16 mouse cellular contexts compared by ENCODE assay signal in the genomic region with DNA sequence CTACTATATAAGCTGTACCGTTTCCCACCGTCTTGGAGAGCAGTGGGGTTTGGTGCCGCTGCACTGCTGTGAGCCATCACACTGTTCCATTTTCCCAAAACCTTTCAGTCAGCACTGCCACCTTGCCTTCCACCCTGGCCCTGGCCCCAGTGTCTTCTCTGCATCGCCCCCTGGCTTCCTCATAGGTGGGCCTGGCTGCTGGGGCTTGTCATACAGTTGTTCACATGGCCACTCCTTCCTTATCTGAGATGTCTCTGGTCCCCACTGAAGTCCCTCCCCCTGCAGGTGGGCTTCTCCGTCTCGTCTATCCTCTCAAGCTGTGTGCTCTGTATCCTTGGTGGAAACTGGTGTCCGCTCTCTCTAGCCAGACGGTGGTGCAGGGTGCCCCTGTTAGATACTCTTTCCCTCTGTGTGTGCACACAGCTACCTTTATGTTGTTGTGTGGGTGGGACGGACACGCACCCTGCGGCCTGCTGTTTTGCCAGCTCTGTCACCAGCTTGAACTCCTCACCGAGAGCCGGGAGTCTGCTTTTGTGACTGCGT. TPM values are rescaled to one million over a fixed set of nuclear protein-coding genes. Genes with fewer than 3 reads are reported as not detected.
A peak's percentile ranks its signal among the peaks of the same experiment; 100 is the strongest.
DNase-seq lines count a peak whose midpoint lies in the region; ATAC-seq and TF ChIP-seq lines count a peak whose summit lies in the region.
"Had no signal": no experiment of that assay in that cellular context is flagged by ENCODE, and none has a peak within 500 bp of the region (broad histone marks: within the 10 kb centered on the region; RNA-seq: fewer than 3 reads in every experiment).

No protein-coding gene starts in this region.

- WGBS in liver, embryonic 14.5 days (ENCODE audit: insufficient replicate concordance) = 74% methylated on average over 14 of the region's 14 CpGs

- peak; percentile 59 for DNase-seq in cerebellum, adult 9-11 months
- no peak for DNase-seq in cerebellum, postnatal 36 days
- no peak for DNase-seq in layer of hippocampus, adult 2 months (ENCODE audit: low spot score in 2 of 2)
- no peak for DNase-seq in layer of hippocampus, postnatal 25 days (ENCODE audit: extremely low spot score in 1 of 2, low spot score in 1 of 2)
- DNase-seq in liver, embryonic 14.5 days (ENCODE audit: low read depth in 3 of 3, low spot score in 3 of 3) = no peak
- DNase-seq in layer of hippocampus, postnatal 14 days (ENCODE audit: low spot score in 2 of 2) = no peak
- no peak for DNase-seq in yolk sac, embryonic 10.5 days (ENCODE audit: low spot score)
- DNase-seq: adrenal gland, postnatal 36 days; kidney, adult 11 months; kidney, postnatal 10 days had no signal

- no peaks in the 10 kb centered on the region for H3K27me3 ChIP-seq in ES-Bruce4 (ENCODE audit: control insufficient read depth, insufficient read depth, low read length, poor library complexity, severe bottlenecking)
- no peaks in the 10 kb centered on the region for H3K27me3 ChIP-seq in liver, embryonic 14.5 days (ENCODE audit: control insufficient read depth, insufficient read depth, low read length)
- H3K27me3 ChIP-seq: forebrain, embryonic 13.5 days; hindbrain, embryonic 12.5 days; lung, embryonic 15.5 days; midbrain, embryonic 15.5 days had no signal

- no peak for ATAC-seq in liver, embryonic 14.5 days (ENCODE audit: insufficient read depth)
- ATAC-seq: forebrain, embryonic 13.5 days; midbrain, embryonic 15.5 days had no signal

- H3K4me2 ChIP-seq in liver, embryonic 14.5 days (ENCODE audit: low read depth) = no peak overlapping the region
- H3K4me2 ChIP-seq: forebrain, embryonic 13.5 days; hindbrain, embryonic 12.5 days; lung, embryonic 15.5 days; midbrain, embryonic 15.5 days had no signal

- no peak overlapping the region for H3K9ac ChIP-seq in ES-Bruce4 (ENCODE audit: low read depth, poor library complexity, severe bottlenecking)
- no peak overlapping the region for H3K9ac ChIP-seq in liver, embryonic 14.5 days (replicated peaks)
- H3K9ac ChIP-seq: forebrain, embryonic 13.5 days; hindbrain, embryonic 12.5 days; lung, embryonic 15.5 days; midbrain, embryonic 15.5 days had no signal

- peaks cover 3% of the 10 kb centered on the region; the same call in 1 of the 2 replicates for H3K36me3 ChIP-seq in ES-Bruce4 (ENCODE audit: control insufficient read depth, insufficient read depth, low read length, poor library complexity, severe bottlenecking)
- peaks cover 33% of the 10 kb centered on the region for H3K36me3 ChIP-seq in liver, embryonic 14.5 days (replicated peaks; ENCODE audit: control insufficient read depth, insufficient read depth, low read depth)

- H3K4me1 ChIP-seq in ES-Bruce4 (ENCODE audit: control insufficient read depth, insufficient read depth, low read length) = peaks cover 7% of the 10 kb centered on the region
- peaks cover 56 to 64% of the 10 kb centered on the region in 2 experiments for H3K4me1 ChIP-seq in liver, embryonic 14.5 days (replicated peaks; ENCODE audit: control insufficient read depth in 2 of 2, insufficient read depth in 2 of 2, low read length in 1 of 2)
- H3K4me1 ChIP-seq: forebrain, embryonic 13.5 days; midbrain, embryonic 15.5 days had no signal

- no peak overlapping the region for H3K4me3 ChIP-seq in layer of hippocampus, adult 2 months
- H3K4me3 ChIP-seq in ES-Bruce4 (ENCODE audit: low read depth, low read length) = no peak overlapping the region
- H3K4me3 ChIP-seq in liver, embryonic 14.5 days (ENCODE audit: insufficient read depth in 1 of 2, low read depth in 2 of 2, low read length in 2 of 2) = no peak overlapping the region
- H3K4me3 ChIP-seq: embryonic facial prominence, embryonic 10.5 days; forebrain, embryonic 13.5 days; hindbrain, embryonic 12.5 days; lung, embryonic 15.5 days; midbrain, embryonic 15.5 days had no signal

- no peak for TF ChIP-seq EP300 in ES-Bruce4 (IDR thresholded peaks at IDR 0.05; ENCODE audit: insufficient read depth, low read depth, low read length)
- no peak for TF ChIP-seq EP300 in liver, embryonic 14.5 days (IDR thresholded peaks at IDR 0.05; ENCODE audit: low read depth)

- no peak for TF ChIP-seq POLR2A in ES-Bruce4 (IDR thresholded peaks at IDR 0.05; ENCODE audit: insufficient read depth, low read length)

- H3K9me3 ChIP-seq in ES-Bruce4 (replicated peaks; ENCODE audit: control insufficient read depth, insufficient read depth, low read length, poor library complexity, severe bottlenecking) = no peaks in the 10 kb centered on the region
- H3K9me3 ChIP-seq in liver, embryonic 14.5 days (ENCODE audit: control insufficient read depth, low read length) = no peaks in the 10 kb centered on the region
- H3K9me3 ChIP-seq: embryonic facial prominence, embryonic 10.5 days; forebrain, embryonic 13.5 days; hindbrain, embryonic 12.5 days; lung, embryonic 15.5 days; midbrain, embryonic 15.5 days had no signal

- TF ChIP-seq CTCF in layer of hippocampus, adult 2 months (conservative IDR thresholded peaks at IDR 0.05) = 0 out of 2 replicates have a peak, but pooled peaks have one; percentile 22
- TF ChIP-seq CTCF in ES-Bruce4 (IDR thresholded peaks at IDR 0.05; ENCODE audit: low read depth, low read length) = peak; percentile 42
- TF ChIP-seq CTCF in liver, embryonic 14.5 days (IDR thresholded peaks at IDR 0.05; ENCODE audit: low read depth) = peak; percentile 59

- H3K27ac ChIP-seq in layer of hippocampus, adult 2 months = peak overlapping the region; percentile 93
- H3K27ac ChIP-seq in ES-Bruce4 (ENCODE audit: insufficient read depth, low read length) = no peak overlapping the region; the same call in 1 of the 2 replicates
- no peak overlapping the region; the same call in 1 of the 2 replicates for H3K27ac ChIP-seq in liver, embryonic 14.5 days
- H3K27ac ChIP-seq: embryonic facial prominence, embryonic 10.5 days; forebrain, embryonic 13.5 days; hindbrain, embryonic 12.5 days; midbrain, embryonic 15.5 days had no signal

RNA-seq across cellular contexts. Expression of a gene that starts 13.2 kb away (rescaled TPM):
- 10 to 100 TPM; 80.2 to 82.3 TPM for total RNA-seq in layer of hippocampus, adult 2 months (2021)
- 10 to 100 TPM; 84.9 to 88.6 TPM for total RNA-seq in layer of hippocampus, postnatal 25 days (2021)
- polyA plus RNA-seq in ES-Bruce4 (2011; ENCODE audit: insufficient read depth, insufficient read length, low read depth, missing spikeins) = 81.0 and 81.6 TPM in 2 replicates
- 65.3 and 81.6 TPM in 2 replicates for polyA plus RNA-seq in liver, embryonic 14.5 days (2012; rRNA removed)
- polyA plus RNA-seq in liver, embryonic 14.5 days (2014; fragmentation: Nextera tagmentation; extraction: Ambion mirVana) = 38.0 and 49.6 TPM in 2 replicates
- total RNA-seq in layer of hippocampus, postnatal 14 days (2021) = 10 to 100 TPM; 68.8 to 79.0 TPM

RNA-seq across cellular contexts. Expression of a gene that starts 16.5 kb away (rescaled TPM):
- total RNA-seq in layer of hippocampus, adult 2 months (2021) = 1 to 10 TPM; 5.0 to 5.6 TPM
- 1 to 10 TPM; 3.9 to 4.6 TPM for total RNA-seq in layer of hippocampus, postnatal 25 days (2021)
- 57.7 and 60.5 TPM in 2 replicates for polyA plus RNA-seq in ES-Bruce4 (2011; ENCODE audit: insufficient read depth, insufficient read length, low read depth, missing spikeins)
- polyA plus RNA-seq in liver, embryonic 14.5 days (2012; rRNA removed) = 2.0 and 2.1 TPM in 2 replicates
- polyA plus RNA-seq in liver, embryonic 14.5 days (2014; fragmentation: Nextera tagmentation; extraction: Ambion mirVana) = 0.32 and 0.33 TPM in 2 replicates
- 1 to 10 TPM; 4.9 to 5.6 TPM for total RNA-seq in layer of hippocampus, postnatal 14 days (2021)

RNA-seq across cellular contexts. Expression of a gene that starts 45.0 kb away (rescaled TPM):
- 10 to 100 TPM; 63.3 to 72.1 TPM for total RNA-seq in layer of hippocampus, adult 2 months (2021)
- total RNA-seq in layer of hippocampus, postnatal 25 days (2021) = 10 to 100 TPM; 63.3 to 64.8 TPM
- 34.8 and 40.5 TPM in 2 replicates for polyA plus RNA-seq in ES-Bruce4 (2011; ENCODE audit: insufficient read depth, insufficient read length, low read depth, missing spikeins)
- polyA plus RNA-seq in liver, embryonic 14.5 days (2012; rRNA removed) = 19.9 and 20.4 TPM in 2 replicates
- 12.5 and 13.5 TPM in 2 replicates for polyA plus RNA-seq in liver, embryonic 14.5 days (2014; fragmentation: Nextera tagmentation; extraction: Ambion mirVana)
- total RNA-seq in layer of hippocampus, postnatal 14 days (2021) = 10 to 100 TPM; 66.4 to 68.2 TPM

RNA-seq across cellular contexts. Expression of a gene that starts 48.3 kb away (rescaled TPM):
- total RNA-seq in layer of hippocampus, adult 2 months (2021) = 10 to 100 TPM; 32.5 to 39.0 TPM
- 10 to 100 TPM; 31.1 to 38.3 TPM for total RNA-seq in layer of hippocampus, postnatal 25 days (2021)
- 10.9 and 11.1 TPM in 2 replicates for polyA plus RNA-seq in ES-Bruce4 (2011; ENCODE audit: insufficient read depth, insufficient read length, low read depth, missing spikeins)
- 5.0 and 5.4 TPM in 2 replicates for polyA plus RNA-seq in liver, embryonic 14.5 days (2012; rRNA removed)
- 4.1 and 4.4 TPM in 2 replicates for polyA plus RNA-seq in liver, embryonic 14.5 days (2014; fragmentation: Nextera tagmentation; extraction: Ambion mirVana)
- total RNA-seq in layer of hippocampus, postnatal 14 days (2021) = 10 to 100 TPM; 35.9 to 38.2 TPM

RNA-seq across cellular contexts. Expression of a gene that starts 51.2 kb away (rescaled TPM):
- 100 to 1,000 TPM in 1 of 2 experiments, 10 to 100 TPM in 1; 81.9 to 105 TPM for total RNA-seq in layer of hippocampus, adult 2 months (2021)
- 10 to 100 TPM; 66.3 to 78.4 TPM for total RNA-seq in layer of hippocampus, postnatal 25 days (2021)
- polyA plus RNA-seq in ES-Bruce4 (2011; ENCODE audit: insufficient read depth, insufficient read length, low read depth, missing spikeins) = 10.7 and 16.9 TPM in 2 replicates
- 15.9 and 17.6 TPM in 2 replicates for polyA plus RNA-seq in liver, embryonic 14.5 days (2012; rRNA removed)
- 3.0 and 3.7 TPM in 2 replicates for polyA plus RNA-seq in liver, embryonic 14.5 days (2014; fragmentation: Nextera tagmentation; extraction: Ambion mirVana)
- 10 to 100 TPM; 82.6 to 85.8 TPM for total RNA-seq in layer of hippocampus, postnatal 14 days (2021)
